18 mouse cellular contexts compared by ENCODE assay signal in genomic region chr6:19991829-19992228, GRCm38 (mm10).
"Had no signal": no experiment of that assay in that cellular context is flagged by ENCODE, and none has a peak within 500 bp of the region (broad histone marks: within the 10 kb centered on the region; RNA-seq: fewer than 3 reads in every experiment).

No protein-coding gene starts in this region.

- H3K9me3 ChIP-seq: liver, embryonic 15.5 days; lung, embryonic 15.5 days; megakaryocyte, embryonic 14.5 days; midbrain, embryonic 13.5 days; midbrain, embryonic 15.5 days; neural tube, embryonic 12.5 days; stomach, embryonic 15.5 days had no signal

- H3K4me3 ChIP-seq: liver, embryonic 15.5 days; lung, embryonic 15.5 days; megakaryocyte, embryonic 14.5 days; midbrain, embryonic 13.5 days; midbrain, embryonic 15.5 days; neural tube, embryonic 12.5 days; stomach, embryonic 15.5 days had no signal

- H3K4me2 ChIP-seq: liver, embryonic 15.5 days; lung, embryonic 15.5 days; midbrain, embryonic 11.5 days; midbrain, embryonic 13.5 days; midbrain, embryonic 15.5 days; neural tube, embryonic 12.5 days; stomach, embryonic 15.5 days had no signal

- DNase-seq: lung, adult 2 months; lung, postnatal 14 days; lung, postnatal 36 days; right cerebral cortex, postnatal 14 days; thymus, adult 2 months; thymus, postnatal 25 days; thymus, postnatal 4 days had no signal

- H3K4me1 ChIP-seq: liver, embryonic 15.5 days; lung, embryonic 15.5 days; megakaryocyte, embryonic 14.5 days; midbrain, embryonic 13.5 days; midbrain, embryonic 15.5 days; neural tube, embryonic 12.5 days; stomach, embryonic 15.5 days had no signal

- H3K9ac ChIP-seq: liver, embryonic 15.5 days; lung, embryonic 15.5 days; midbrain, embryonic 13.5 days; midbrain, embryonic 15.5 days; neural tube, embryonic 12.5 days; stomach, embryonic 15.5 days had no signal

- H3K27ac ChIP-seq: liver, embryonic 15.5 days; lung, embryonic 15.5 days; macrophage; midbrain, embryonic 13.5 days; midbrain, embryonic 15.5 days; neural tube, embryonic 12.5 days; stomach, embryonic 15.5 days; stomach, postnatal 0 days had no signal

- ATAC-seq: lung, postnatal 0 days; midbrain, embryonic 13.5 days; midbrain, embryonic 15.5 days had no signal

- H3K36me3 ChIP-seq: liver, embryonic 15.5 days; lung, embryonic 15.5 days; midbrain, embryonic 13.5 days; midbrain, embryonic 15.5 days; neural tube, embryonic 12.5 days; stomach, embryonic 15.5 days had no signal

- H3K27me3 ChIP-seq: liver, embryonic 15.5 days; lung, embryonic 15.5 days; megakaryocyte, embryonic 14.5 days; midbrain, embryonic 13.5 days; midbrain, embryonic 15.5 days; neural tube, embryonic 12.5 days; stomach, embryonic 15.5 days had no signal
